Mouse (Mus musculus) central nervous system, embryonic 14 days (tissue): Measurements from ENCODE around the gene Stmn1. TPM values are rescaled to one million over a fixed set of nuclear protein-coding genes. Genes with fewer than 3 reads are reported as not detected.

Source experiments
- polyA plus RNA-seq: library from polyadenylated mRNA; depleted of rRNA; stranded (reverse); fragments of >200 nt; gene quantifications from 2 replicates; pipeline ENCODE4 v1.2.3, GENCODE M21; 2012; rRNA removed

Stmn1 gene
- 1,707 and 1,926 TPM in 2 replicates for polyA plus RNA-seq

GRCm38 (mm10) chr4:134468215-134468575 is at the start of gene Stmn1:
Stmn1 (plus strand) TSS chr4:134468320.

DNA sequence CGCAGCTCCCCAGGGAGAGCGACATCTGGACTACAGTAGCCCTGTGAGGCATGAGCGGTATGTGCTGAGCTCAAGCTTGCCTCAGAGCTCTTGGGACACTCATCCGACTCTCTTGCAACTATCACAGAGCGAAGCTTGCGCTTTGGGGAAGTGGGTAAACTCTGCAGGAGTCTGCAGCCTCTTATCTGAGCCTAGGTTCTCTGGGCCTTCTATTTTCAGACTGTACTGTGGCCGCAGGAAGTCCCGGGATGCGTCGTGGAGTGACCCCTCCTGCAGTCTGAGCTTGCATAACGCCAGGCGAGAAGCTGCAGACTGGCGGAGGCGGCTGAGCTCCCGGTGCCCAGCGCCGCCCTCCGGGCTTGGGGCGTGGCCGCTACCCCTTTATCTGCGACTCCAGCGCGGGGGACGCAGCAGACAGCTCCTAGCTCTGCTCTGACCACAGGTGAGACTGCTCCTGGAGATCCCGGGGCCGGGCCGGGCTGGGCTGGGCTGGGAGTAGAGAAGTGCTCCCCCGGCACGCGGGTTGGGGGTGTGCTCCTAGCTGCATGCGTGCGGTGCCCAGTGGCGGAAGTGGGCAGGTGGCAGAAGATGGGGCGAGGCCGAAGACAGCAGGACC is 28.6 kb downstream of the Stmn1 start, which contains the start of gene Paqr7:
TSS of gene Paqr7 (plus strand) at position 103 of the 616 bp plus-strand sequence.

DNA sequence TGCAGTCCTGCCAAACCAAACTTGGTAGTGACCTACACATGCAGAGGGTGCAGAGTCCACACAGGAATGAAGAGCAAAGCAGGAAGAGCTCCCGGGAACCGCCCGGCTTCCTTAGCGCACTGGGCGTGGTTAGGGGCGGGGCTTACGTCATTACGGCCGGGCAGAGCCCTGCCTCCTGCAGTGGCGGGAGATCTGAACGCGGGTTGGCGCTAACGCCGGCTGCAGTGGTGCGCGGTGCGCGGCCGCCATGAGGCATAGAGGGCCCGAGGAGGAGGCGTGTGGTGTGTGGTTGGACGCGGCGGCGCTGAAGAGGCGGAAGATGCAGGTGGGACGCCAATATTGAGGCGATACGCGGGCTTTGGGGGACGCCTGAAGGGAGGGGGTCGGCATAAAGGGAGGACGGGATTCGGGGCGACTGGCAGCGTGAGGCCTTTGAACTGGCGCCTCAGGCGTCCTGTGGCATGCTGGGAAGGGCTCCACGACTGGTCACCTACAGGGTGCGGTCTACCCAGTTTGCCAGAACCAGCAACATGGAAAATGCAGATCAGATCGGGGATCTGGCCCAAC is 42.8 kb downstream of the Stmn1 start, which contains the start of gene Aunip:
TSS of gene Aunip (plus strand) at position 155 of the 567 bp plus-strand sequence.

Other genes starting within 250 kb of the Stmn1 start
- 0.16 and 0.18 TPM in 2 replicates for gene Catsper4, start 240.9 kb upstream of the Stmn1 start, polyA plus RNA-seq
- 0.26 and 0.80 TPM in 2 replicates for gene Cnksr1, start 229.9 kb upstream of the Stmn1 start, polyA plus RNA-seq
- gene E130218I03Rik, start 224.7 kb upstream of the Stmn1 start, polyA plus RNA-seq, result 0.04 TPM in 1 of 2 replicates, not detected in the other
- gene Zfp593, start 222.7 kb upstream of the Stmn1 start, polyA plus RNA-seq, result 13.7 and 14.4 TPM in 2 replicates
- gene Gm30191, start 221.4 kb upstream of the Stmn1 start, polyA plus RNA-seq, result 0.16 TPM in 1 of 2 replicates, not detected in the other
- 14.5 and 17.0 TPM in 2 replicates for gene Grrp1, start 214.2 kb upstream of the Stmn1 start, polyA plus RNA-seq
- gene Pdik1l, start 180.4 kb upstream of the Stmn1 start, polyA plus RNA-seq, result 15.2 and 16.8 TPM in 2 replicates
- gene Trim63, start 153.2 kb upstream of the Stmn1 start, polyA plus RNA-seq, result 0.17 and 1.2 TPM in 2 replicates
- gene Slc30a2, start 125.1 kb upstream of the Stmn1 start, polyA plus RNA-seq, result 0.02 and 0.10 TPM in 2 replicates
- 0.34 and 2.1 TPM in 2 replicates for gene Extl1, start 84.5 kb upstream of the Stmn1 start, polyA plus RNA-seq
- gene Pafah2, start 72.0 kb upstream of the Stmn1 start, polyA plus RNA-seq, result 13.7 and 15.8 TPM in 2 replicates
- 11.7 and 14.6 TPM in 2 replicates for gene Paqr7, start 28.4 kb downstream of the Stmn1 start, polyA plus RNA-seq
- gene Aunip, start 42.7 kb downstream of the Stmn1 start, polyA plus RNA-seq, result 4.0 and 5.0 TPM in 2 replicates
- gene Mtfr1l, start 67.1 kb downstream of the Stmn1 start, polyA plus RNA-seq, result 126 and 131 TPM in 2 replicates
- gene Selenon, start 83.8 kb downstream of the Stmn1 start, polyA plus RNA-seq, result 39.2 and 45.7 TPM in 2 replicates
- 6.3 and 8.3 TPM in 2 replicates for gene Man1c1, start 236.0 kb downstream of the Stmn1 start, polyA plus RNA-seq